Mouse (Mus musculus) lung, adult 2 months (tissue): ENCODE results near the gene Vegfb. TPM values are rescaled to one million over a fixed set of nuclear protein-coding genes. Genes with fewer than 3 reads are reported as not detected.
A peak's percentile ranks its signal among the peaks of the same experiment; 100 is the strongest.

Source experiments
- DNase-seq: peaks from one replicate; pipeline ENCODE4 v3.0.0; 2022
- H3K4me1 ChIP-seq: fragments of 200-500 bp; 2 replicates; pipeline ENCODE4 v1.6.1; 2011; ENCODE audit warnings: low read length; ENCODE audit not compliant: control insufficient read depth, insufficient read depth
- H3K4me3 ChIP-seq: fragments of 200-500 bp; replicated peaks from 2 replicates; pipeline ENCODE3; 2011; ENCODE audit warnings: low read depth, mild to moderate bottlenecking, control low read depth, low read length; ENCODE audit errors: extremely low read depth
- CTCF ChIP-seq: fragments of 200-500 bp; IDR thresholded peaks from 2 replicates; pipeline ENCODE4 v1.5.1; 2011; ENCODE audit warnings: mild to moderate bottlenecking, low read length, control low read depth; ENCODE audit not compliant: insufficient read depth
- POLR2A ChIP-seq: fragments of 200-500 bp; IDR thresholded peaks from 2 replicates; pipeline ENCODE4 v1.6.1; 2011; ENCODE audit warnings: low read depth, mild to moderate bottlenecking, control low read depth, low read length, borderline replicate concordance; ENCODE audit errors: extremely low read depth
- WGBS: fragments of 180-500 bp; shearing (Covaris S2); methylation state at CpG from one replicate; pipeline ENCODE4 v1.1.7; 2018; 5-methylcytosine and 5-hydroxymethylcytosine counted together
- polyA plus RNA-seq: library from polyadenylated mRNA; depleted of rRNA; stranded (reverse); fragments of >200 nt; gene quantifications from 2 replicates; pipeline ENCODE4 v1.2.3, GENCODE M21; 2012; rRNA removed

Vegfb gene
- polyA plus RNA-seq, 1 experiment, result 30.1 TPM

DNA sequence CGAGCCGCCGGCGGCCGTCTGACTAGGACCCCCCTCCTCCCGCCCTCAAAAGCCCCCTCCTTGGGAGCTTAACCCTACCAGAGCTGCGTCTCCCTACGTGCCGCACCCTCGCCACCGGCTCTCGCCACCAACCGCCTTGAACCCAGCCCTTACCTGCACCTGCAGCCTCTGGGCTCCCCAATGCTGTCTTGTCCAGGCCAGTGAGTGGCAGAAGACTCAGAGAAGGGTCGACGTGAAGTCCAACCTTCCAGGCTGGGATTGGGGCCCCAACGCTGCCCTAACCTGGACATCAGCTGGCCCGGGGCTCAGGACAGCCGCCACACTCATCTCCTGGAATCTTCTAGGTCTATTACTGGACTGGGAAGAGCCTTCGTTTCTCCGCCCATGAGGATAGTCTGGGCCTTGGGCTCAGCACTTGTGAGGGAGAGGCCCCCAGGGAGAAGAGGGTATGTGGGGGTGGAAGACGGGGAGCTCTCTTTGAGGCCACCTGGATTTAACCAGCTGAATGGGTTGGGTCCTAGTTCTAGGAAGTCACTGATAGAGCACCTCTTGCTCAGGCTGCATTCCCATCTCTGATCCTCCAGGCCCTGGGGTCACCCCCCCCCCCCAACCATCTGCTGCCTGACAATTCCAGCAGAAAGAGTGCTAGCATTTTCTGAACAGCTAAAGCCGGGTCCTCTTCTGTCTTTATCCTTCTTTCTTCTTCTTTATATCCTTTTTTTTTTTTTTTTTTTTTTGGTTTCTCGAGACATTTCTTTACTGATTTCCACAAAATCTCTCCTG, 53.1 kb downstream of the Vegfb start, which contains the start of gene Kcnk4:
Gene Kcnk4 (minus strand): TSS at position 321 of the 783 bp plus-strand sequence.
- H3K4me1 ChIP-seq, result peaks cover 5% of the 10 kb centered on the region; the same call in 1 of the 2 replicates
- TF ChIP-seq CTCF (no peak), POLR2A (no peak)
- 15% methylated on average over 23 of the region's 23 CpGs for WGBS
- DNase-seq, result no peak
- H3K4me3 ChIP-seq, result peak within 1 kb of the TSS; percentile 42

DNA sequence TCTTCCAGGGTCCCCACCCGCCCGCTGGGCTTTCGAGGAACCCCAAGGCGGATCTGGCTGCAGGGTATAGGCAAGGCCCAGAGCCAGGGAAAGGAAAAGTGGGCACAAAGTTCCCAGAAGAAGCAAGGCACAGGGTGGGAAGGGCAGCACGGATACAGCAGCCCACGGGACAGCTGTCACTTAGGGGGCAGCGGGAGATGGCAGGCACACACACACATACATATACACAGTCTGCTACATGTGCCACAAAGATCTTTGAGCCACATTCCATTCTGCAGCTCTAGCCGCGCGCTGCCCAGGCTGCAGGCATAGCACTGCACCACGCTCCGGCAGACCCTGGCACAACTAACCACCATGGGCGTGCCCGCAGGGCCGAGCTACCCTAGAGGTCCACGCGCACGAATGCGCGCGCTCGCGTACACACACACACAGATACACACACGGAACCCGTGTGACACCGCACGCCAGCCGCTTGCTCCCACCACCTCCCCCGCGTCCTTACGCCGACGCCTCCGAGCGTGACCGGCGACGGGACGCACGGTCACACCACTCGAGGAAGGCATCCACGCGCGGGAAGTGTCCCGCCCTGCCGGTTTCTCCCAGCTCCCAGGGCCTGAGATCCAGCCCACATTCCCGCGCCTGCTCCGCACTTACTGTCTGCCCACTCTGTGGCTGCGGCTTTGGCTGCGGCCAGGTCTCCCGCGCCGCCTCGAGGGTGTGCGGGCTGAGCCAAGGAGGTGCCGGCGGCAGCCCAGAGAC, 53.8 kb downstream of the Vegfb start:
- TF ChIP-seq CTCF (no peak), POLR2A (no peak)
- Histone ChIP-seq H3K4me3 (peak overlapping the region; percentile 42), H3K4me1 (peaks cover 5% of the 10 kb centered on the region; the same call in 1 of the 2 replicates)
- no peak for DNase-seq
- WGBS, result 6% methylated on average over 58 of the region's 58 CpGs

DNA sequence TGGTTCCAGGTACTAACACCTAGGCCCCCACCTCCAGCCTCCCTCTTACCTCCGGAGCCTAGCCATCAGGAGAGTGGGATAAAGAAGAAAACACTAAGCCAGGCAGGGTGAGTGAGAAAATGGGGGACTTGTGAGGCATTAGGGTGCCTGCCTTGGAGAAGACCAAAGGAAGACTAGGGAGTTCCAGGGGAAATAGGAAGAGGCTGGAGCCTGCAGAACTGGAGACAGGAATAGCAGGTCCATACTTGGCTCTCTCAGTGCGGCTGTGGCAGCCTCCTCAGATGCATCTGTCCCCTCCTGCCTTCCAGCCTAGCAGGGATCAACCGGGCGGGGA, 54.4 kb downstream of the Vegfb start:
- 46% methylated on average over 4 of the region's 4 CpGs for WGBS
- TF ChIP-seq POLR2A (no peak), CTCF (no peak)
- H3K4me3 ChIP-seq, result no peak overlapping the region

More for the DNA sequence above, 54.4 kb downstream of the Vegfb start:
- no peak for DNase-seq
- peaks cover 5% of the 10 kb centered on the region; the same call in 1 of the 2 replicates for H3K4me1 ChIP-seq

Other genes starting within 250 kb of the Vegfb start
- 45.9 and 49.8 TPM in 2 replicates for gene Rps6ka4, start 147.0 kb downstream of the Vegfb start, polyA plus RNA-seq
- 17.3 and 19.9 TPM in 2 replicates for gene Ccdc88b, start 129.4 kb downstream of the Vegfb start, polyA plus RNA-seq
- gene Trmt112, start 78.0 kb downstream of the Vegfb start, polyA plus RNA-seq, result 115 and 120 TPM in 2 replicates
- gene Prdx5, start 77.5 kb downstream of the Vegfb start, polyA plus RNA-seq, result 110 and 148 TPM in 2 replicates
- 42.9 and 43.8 TPM in 2 replicates for gene Esrra, start 65.8 kb downstream of the Vegfb start, polyA plus RNA-seq
- gene Catsperz, start 62.3 kb downstream of the Vegfb start, polyA plus RNA-seq, result 0.16 and 0.49 TPM in 2 replicates
- gene Kcnk4, start 53.1 kb downstream of the Vegfb start, polyA plus RNA-seq, result 0.17 TPM in 1 of 2 replicates, not detected in the other
- gene Bad, start 45.8 kb downstream of the Vegfb start, polyA plus RNA-seq, result 57.3 and 75.5 TPM in 2 replicates
- 77.6 and 85.1 TPM in 2 replicates for gene Gpr137, start 45.2 kb downstream of the Vegfb start, polyA plus RNA-seq
- gene Ppp1r14b, start 12.7 kb downstream of the Vegfb start, polyA plus RNA-seq, result 47.1 and 53.6 TPM in 2 replicates
- gene Plcb3, start 11.2 kb downstream of the Vegfb start, polyA plus RNA-seq, result 109 and 124 TPM in 2 replicates
- gene Fkbp2, start 7.2 kb downstream of the Vegfb start, polyA plus RNA-seq, result 42.3 and 51.3 TPM in 2 replicates
- gene Dnajc4, start 4.9 kb upstream of the Vegfb start, polyA plus RNA-seq, result 36.9 and 38.9 TPM in 2 replicates
- gene Nudt22, start 8.5 kb upstream of the Vegfb start, polyA plus RNA-seq, result 27.5 and 29.9 TPM in 2 replicates
- 15.1 and 15.6 TPM in 2 replicates for gene Trpt1, start 8.5 kb upstream of the Vegfb start, polyA plus RNA-seq
- gene Fermt3, start 31.8 kb upstream of the Vegfb start, polyA plus RNA-seq, result 36.8 and 41.6 TPM in 2 replicates
- 25.0 and 31.4 TPM in 2 replicates for gene Stip1, start 52.3 kb upstream of the Vegfb start, polyA plus RNA-seq
- 42.0 and 44.3 TPM in 2 replicates for gene Macrod1, start 69.2 kb upstream of the Vegfb start, polyA plus RNA-seq
- gene Flrt1, start 118.1 kb upstream of the Vegfb start, polyA plus RNA-seq, result 0.29 and 0.40 TPM in 2 replicates
- 74.5 and 82.0 TPM in 2 replicates for gene Otub1, start 218.7 kb upstream of the Vegfb start, polyA plus RNA-seq
- 984 and 1,290 TPM in 2 replicates for gene Cox8a, start 230.0 kb upstream of the Vegfb start, polyA plus RNA-seq